Mouse (Mus musculus): Measurements from ENCODE around the gene Akr1c19.

DNA sequence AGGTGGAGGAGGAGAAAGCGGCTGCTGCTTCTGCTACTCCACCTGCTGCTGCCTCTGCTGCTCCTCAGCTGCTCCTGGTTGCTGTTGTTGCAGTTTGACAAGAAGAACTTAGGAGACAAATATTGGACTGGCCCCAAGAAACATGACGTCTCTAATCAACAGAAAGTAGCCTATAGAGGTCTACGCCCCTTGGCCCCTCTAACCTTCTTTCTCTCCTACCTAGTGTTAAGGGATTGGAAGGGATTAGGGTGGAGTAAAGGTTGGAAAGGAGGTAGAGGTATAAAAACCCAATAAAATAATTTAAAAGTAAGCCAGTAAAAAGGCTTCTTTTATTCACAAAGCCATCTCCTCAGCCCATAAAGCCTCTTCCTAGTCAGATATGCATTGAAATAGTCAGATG, 36.1 kb downstream of the Akr1c19 start:
- TF ChIP-seq POLR2A (IDR thresholded peaks at IDR 0.05; ENCODE audit: extremely low read depth, insufficient read depth, low read length): no peak
- no peak for TF ChIP-seq CTCF (IDR thresholded peaks at IDR 0.05; ENCODE audit: extremely low read depth, insufficient read depth, low read length)

All from cortical plate, adult 2 months (tissue).